Mouse (Mus musculus) small intestine, adult 2 months (tissue): ENCODE data around the gene 1700020L24Rik.

Experiments used
- CTCF ChIP-seq: fragments of 200-500 bp; IDR thresholded peaks from 2 replicates; pipeline ENCODE4 v1.5.1; 2012; ENCODE audit warnings: low read depth, mild to moderate bottlenecking, control low read depth, inconsistent platforms, low read length, moderate library complexity, mixed read lengths; ENCODE audit not compliant: insufficient replicate concordance, insufficient read length; ENCODE audit errors: extremely low read depth
- POLR2A ChIP-seq: fragments of 200-500 bp; IDR thresholded peaks from 2 replicates; pipeline ENCODE4 v1.6.1; 2012; ENCODE audit warnings: low read depth, mild to moderate bottlenecking, control low read depth, inconsistent platforms, low read length, moderate library complexity

DNA sequence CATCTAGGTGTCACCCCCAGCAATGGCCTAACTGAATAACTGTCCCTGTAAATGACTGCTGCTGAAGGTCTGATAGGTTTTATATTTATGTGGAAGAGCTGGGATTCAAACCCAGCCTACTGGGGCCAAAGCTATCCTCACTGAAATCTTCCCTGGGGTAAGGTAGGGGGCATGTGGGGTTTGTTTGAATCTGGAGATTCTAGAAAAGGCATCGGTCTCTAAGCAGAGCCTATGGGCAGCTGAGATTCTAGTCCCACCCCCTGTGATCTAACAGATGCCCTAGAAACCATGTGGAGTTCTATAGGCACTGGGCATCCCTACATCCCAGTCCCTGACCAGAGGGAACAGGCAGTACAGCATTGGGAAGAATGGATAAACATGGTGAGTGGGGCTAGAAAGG is at the start of gene 1700020L24Rik:
- TF ChIP-seq CTCF (no peak), POLR2A (no peak)
